Mouse (Mus musculus) kidney, postnatal 4 days (tissue): ENCODE measurements around the gene Usp46.
"Not testable (repeated sequence)": the region's sequence is repeated elsewhere in the genome, so short reads cannot be mapped to it uniquely, and the experiment has no call there.

Source experiments
- DNase-seq, 2 experiments: peaks; one replicate each; pipeline ENCODE4 v3.0.0; 2021; ENCODE audit warnings: mixed read lengths in 2 of 2

The Usp46 gene

GRCm38 (mm10) chr5:74020506-74020905 is 47.7 kb downstream of the Usp46 start:
- no peak for DNase-seq

DNA sequence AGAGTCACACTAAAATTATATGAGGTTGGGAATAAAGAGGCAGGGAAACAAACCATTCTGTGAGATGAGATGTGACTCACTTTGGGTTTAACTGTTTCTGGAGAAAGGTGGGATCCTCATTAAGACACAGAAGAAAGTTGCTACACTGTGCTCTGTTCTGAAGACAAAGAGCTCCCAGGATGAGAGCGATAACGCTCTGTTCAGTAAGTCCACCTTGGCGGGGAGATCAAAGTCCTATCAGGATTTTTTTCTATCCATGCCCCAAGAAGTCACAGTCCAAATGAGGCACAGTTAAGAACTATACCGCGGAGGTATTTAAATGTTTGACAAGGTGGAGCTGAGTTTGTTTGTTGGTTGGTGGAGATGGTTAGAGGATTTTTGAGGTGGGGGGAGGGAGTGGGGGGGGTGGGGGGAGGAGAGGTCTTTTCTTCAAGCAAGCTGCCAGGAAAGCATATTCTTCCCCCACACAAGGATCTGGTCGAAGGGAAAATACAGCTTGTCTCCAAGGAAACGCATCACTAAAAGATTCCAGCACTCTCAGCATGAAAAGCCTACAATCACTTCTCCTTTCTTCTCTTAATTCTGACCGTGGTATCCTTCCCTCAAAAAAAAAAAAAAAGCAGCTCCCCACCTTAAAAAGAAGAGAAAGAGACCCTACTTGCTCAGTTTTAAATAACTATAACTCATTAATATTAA is 49.2 kb downstream of the Usp46 start:
- DNase-seq, result no peak

DNA sequence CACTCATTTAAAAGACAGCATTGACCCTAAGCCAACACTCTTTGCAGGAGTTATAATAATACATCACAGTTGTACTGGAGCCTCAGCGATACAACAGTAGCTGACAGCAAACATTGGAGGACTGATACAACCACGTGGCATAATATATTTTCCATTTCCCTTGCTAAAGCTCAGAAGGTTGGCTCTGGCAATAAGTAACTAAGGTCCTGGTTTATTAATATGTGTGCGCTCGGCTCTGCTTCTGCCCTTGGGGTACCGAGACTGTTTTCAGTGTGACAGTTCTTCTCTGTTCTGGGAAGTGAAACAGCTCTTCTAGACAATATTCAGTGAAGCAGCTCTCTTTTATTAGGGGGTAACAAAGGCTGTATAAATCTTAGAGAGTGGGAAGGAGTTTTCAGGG is 50.7 kb downstream of the Usp46 start:
- no peak for DNase-seq

GRCm38 (mm10) chr5:74011629-74012028 is 56.6 kb downstream of the Usp46 start:
- DNase-seq, result peak; percentile 58 to 71

GRCm38 (mm10) chr5:74007492-74008070 is 60.6 kb downstream of the Usp46 start:
- no peak for DNase-seq

DNA sequence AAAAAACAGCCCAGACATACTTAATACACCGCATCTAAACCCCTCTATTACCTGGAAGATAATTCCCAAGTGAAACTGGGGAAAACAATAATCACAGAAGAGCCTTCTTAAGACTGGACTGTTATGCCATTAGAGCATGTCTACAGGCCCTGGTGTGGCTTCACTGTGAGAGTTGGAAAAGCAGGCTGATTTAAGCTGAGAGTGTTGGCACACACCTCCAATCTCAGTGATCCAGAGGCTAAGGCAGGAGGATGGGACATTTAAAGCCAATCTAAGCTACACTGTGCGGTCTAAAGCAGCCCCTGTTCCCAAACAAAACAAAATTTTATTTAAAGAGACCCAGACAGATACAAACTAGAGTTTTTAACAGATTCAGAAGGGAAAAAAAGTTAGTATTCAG is 62.3 kb downstream of the Usp46 start:
- DNase-seq, result no peak

DNA sequence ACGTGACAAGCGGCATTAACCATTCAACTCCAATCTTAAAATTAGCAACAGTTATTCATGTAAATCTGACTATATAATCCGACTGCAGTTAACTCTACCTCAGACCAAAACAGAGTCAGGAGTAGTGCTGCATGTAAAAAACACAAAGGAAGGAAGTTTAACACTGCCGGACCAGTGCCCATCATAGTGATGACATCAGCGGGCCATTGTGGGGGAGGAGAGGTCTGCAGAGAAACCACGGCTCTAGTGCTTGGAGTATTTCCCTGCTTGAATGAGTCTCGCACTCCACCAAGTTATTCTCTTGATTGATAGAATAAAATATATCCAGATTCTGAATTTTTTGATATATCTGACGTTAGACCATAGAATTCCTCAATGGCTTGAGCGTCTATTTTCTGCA is 66.5 kb downstream of the Usp46 start:
- no peak for DNase-seq

GRCm38 (mm10) chr5:73998966-73999365 is 69.3 kb downstream of the Usp46 start:
- DNase-seq, result no peak

DNA sequence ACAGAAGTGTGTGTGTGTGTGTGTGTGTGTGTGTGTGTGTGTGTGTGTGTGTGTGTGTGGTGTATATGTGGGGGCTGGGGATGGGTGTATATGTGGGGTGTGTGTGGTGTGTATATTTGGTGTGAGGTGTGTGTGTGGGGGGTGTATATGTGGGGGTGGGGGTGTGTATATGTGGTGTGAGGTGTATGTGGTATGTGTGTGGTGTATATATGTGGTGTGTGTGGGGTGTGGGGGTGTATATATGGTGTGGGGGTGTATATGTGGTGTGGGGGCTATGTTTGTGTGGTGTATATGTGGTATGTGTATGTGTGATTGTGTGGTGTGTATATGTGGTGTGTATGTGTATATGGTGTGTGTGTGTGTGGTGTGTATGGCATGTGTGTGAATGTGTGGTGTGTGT is 73.4 kb downstream of the Usp46 start:
- no peak for DNase-seq

- DNase-seq, result peak; percentile 31 to 40
Measured at GRCm38 (mm10) chr5:73993538-73993937, 74.7 kb downstream of the Usp46 start.

DNA sequence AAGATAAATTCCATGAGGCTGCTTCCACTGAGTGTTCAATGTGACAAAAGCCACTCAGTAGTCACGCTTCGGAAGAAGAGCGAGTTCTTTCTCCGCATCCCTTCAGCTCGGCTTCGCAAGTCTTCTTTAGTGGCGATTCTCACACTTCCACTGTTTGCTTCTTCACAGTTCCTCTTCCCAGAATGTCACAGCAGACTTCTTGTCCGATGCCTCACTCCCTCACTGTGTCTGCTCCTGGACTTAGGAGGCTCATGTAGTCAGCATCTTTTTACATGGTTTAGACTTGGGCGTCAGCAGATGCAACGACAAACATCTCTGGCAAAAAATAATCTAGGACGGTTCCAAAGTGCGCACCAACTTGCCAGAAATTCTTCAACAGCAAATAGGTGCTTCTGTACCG is 75.9 kb downstream of the Usp46 start:
- DNase-seq, result no peak

DNA sequence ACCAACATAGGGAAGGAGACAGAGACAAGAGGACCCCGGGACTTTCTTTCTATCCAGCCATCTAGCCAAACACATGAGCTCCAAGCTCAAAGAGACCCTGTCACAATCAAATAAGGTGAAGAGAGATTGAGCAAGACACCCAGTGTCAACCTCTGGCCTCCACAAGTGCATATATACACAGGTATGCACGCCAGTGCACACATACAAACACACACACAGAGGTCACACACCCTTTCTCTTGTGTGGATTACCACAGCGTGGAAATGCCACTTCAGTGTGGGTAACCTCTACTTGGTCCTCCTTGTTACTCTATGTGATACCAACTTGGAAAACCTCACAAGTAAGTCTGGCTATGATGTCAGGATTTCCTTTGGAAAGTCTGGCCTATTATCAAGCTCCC is 78.7 kb downstream of the Usp46 start:
- no peak for DNase-seq

GRCm38 (mm10) chr5:73987777-73988560 is 80.3 kb downstream of the Usp46 start:
- DNase-seq, result no peak

DNA sequence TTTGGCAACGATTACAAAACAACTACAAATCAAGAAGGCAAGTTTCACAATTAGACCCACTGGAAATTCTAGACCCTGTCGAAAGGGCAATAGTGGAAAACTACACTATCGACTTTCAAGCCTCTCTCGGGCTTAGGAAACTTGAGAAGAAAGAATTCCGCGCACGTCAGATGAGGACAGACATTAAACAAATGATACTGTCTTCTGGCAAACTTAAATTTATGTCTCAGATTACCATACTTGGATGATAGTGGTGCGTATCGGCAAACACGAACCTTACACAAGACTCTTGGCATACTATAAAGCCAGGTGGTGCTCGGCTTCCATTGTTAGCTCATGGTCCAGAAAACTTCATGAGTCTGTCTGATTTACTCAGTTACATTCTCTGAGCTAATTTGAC is 90.8 kb downstream of the Usp46 start:
- DNase-seq, result no peak

GRCm38 (mm10) chr5:73971701-73972100 is 96.5 kb downstream of the Usp46 start:
- DNase-seq, result no peak

- DNase-seq, result peak; percentile 66 to 73
Measured at GRCm38 (mm10) chr5:73970024-73970628, 98.1 kb downstream of the Usp46 start.

GRCm38 (mm10) chr5:73969338-73969737 is 98.9 kb downstream of the Usp46 start:
- DNase-seq, result no peak

- no peak for DNase-seq
Measured at GRCm38 (mm10) chr5:73959779-73960178, 108.5 kb downstream of the Usp46 start.

GRCm38 (mm10) chr5:73958614-73959013 is 109.6 kb downstream of the Usp46 start:
- DNase-seq, result not testable (repeated sequence)

- DNase-seq, result no peak
Measured at GRCm38 (mm10) chr5:73958096-73958495, 110.1 kb downstream of the Usp46 start.

- DNase-seq, result no peak
Measured at GRCm38 (mm10) chr5:73955691-73956090, 112.5 kb downstream of the Usp46 start.

- no peak for DNase-seq
Measured at GRCm38 (mm10) chr5:73955005-73955404, 113.2 kb downstream of the Usp46 start.

DNA sequence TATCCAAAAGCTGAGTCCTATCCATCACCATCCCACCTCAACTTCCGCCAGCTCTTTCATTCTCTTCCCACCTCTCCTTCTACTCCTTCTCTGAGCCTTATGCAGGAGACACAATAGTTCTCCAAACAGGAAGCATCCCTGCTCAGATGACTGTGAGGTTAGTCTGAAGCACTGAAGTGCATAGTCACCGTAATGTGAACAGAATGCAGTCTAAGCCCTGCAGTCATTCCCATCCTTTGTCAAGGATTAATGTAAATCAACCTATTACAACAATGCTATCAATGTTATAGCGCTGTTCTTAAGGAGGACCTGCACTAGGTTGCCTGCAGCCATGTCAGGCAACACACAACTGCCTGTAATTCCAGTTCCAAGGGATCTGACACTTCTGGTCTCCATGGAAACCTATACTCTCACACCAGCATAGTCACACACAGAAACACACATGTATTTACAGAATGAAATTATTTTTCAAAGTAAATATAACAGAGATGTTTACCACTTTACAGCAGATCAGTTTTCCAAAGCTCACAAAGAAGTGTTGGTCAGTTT is 115.1 kb downstream of the Usp46 start:
- no peak for DNase-seq
